Mouse (Mus musculus) c-Kit-negative CD71-positive TER-119-positive erythroid progenitor cells, embryonic 14.5 days (primary cell): Measurements from ENCODE around the gene Hexim2.

Experiments used
- DNase-seq: peaks from one replicate; pipeline ENCODE4 v3.0.0-alpha.2; 2013; ENCODE audit warnings: low read depth, low spot score

Hexim2 gene

GRCm38 (mm10) chr11:103141101-103141943, 9.1 kb downstream of the Hexim2 start:
- DNase-seq: no peak

- DNase-seq: no peak
These were observed 9.7 kb downstream of the Hexim2 start for GRCm38 (mm10) chr11:103141944-103142255.

- DNase-seq: no peak
These were observed 10.4 kb downstream of the Hexim2 start for GRCm38 (mm10) chr11:103142441-103143182.

- no peak for DNase-seq
These were observed 12.4 kb downstream of the Hexim2 start for GRCm38 (mm10) chr11:103144309-103145285.

- DNase-seq: no peak
These were observed 14.2 kb downstream of the Hexim2 start for GRCm38 (mm10) chr11:103146386-103146785.

GRCm38 (mm10) chr11:103147766-103148165, 15.5 kb downstream of the Hexim2 start:
- no peak for DNase-seq

GRCm38 (mm10) chr11:103149771-103150170, 17.5 kb downstream of the Hexim2 start:
- DNase-seq: no peak

- peak; percentile 80 for DNase-seq
These were observed 26.6 kb downstream of the Hexim2 start for GRCm38 (mm10) chr11:103158621-103159478.

GRCm38 (mm10) chr11:103160738-103161137, 28.5 kb downstream of the Hexim2 start:
- no peak for DNase-seq

GRCm38 (mm10) chr11:103161449-103161848, 29.2 kb downstream of the Hexim2 start:
- DNase-seq: no peak

- peak; percentile 52 for DNase-seq
These were observed 29.9 kb downstream of the Hexim2 start for GRCm38 (mm10) chr11:103162132-103162531.

GRCm38 (mm10) chr11:103164391-103164790, 32.2 kb downstream of the Hexim2 start:
- no peak for DNase-seq

GRCm38 (mm10) chr11:103168690-103169390, 36.6 kb downstream of the Hexim2 start:
- DNase-seq: no peak

GRCm38 (mm10) chr11:103169664-103170063, 37.4 kb downstream of the Hexim2 start:
- no peak for DNase-seq

GRCm38 (mm10) chr11:103170111-103170493, 37.9 kb downstream of the Hexim2 start:
- no peak for DNase-seq

GRCm38 (mm10) chr11:103170494-103171285, 38.5 kb downstream of the Hexim2 start, which contains the start of gene Fmnl1:
Gene Fmnl1, plus strand, starts transcription at chr11:103171107.
- DNase-seq: no peak

- DNase-seq: no peak
These were observed 39.0 kb downstream of the Hexim2 start for GRCm38 (mm10) chr11:103171286-103171620.

GRCm38 (mm10) chr11:103171703-103172391, 39.6 kb downstream of the Hexim2 start:
- DNase-seq: no peak
